Mouse (Mus musculus): ENCODE measurements around the gene Tas2r140. TPM values are rescaled to one million over a fixed set of nuclear protein-coding genes. Genes with fewer than 3 reads are reported as not detected.

The Tas2r140 gene
- not detected in 2 replicates for polyA plus RNA-seq (2012; rRNA removed)

DNA sequence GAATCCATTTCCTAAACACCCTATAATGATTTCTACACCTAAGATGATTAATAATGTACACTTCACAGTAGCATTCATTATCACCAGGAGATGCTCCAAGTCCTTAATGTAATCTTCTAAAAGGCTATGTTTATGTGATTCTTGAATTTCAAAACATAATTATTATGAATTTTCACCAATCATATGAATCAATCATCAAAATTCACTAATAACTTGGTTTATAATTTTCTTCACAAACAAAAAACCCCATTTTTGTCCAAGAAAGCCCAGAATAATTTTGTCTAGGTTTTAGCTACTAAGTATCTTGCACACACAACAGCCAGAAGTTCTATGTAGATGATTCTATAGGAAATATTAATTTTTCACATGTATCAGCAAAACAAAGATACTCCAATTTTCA, at the start of gene Tas2r140:
Gene Tas2r140 (minus strand): TSS at position 101 of the 400 bp plus-strand sequence.
- no peak for DNase-seq (ENCODE audit: low spot score)

DNA sequence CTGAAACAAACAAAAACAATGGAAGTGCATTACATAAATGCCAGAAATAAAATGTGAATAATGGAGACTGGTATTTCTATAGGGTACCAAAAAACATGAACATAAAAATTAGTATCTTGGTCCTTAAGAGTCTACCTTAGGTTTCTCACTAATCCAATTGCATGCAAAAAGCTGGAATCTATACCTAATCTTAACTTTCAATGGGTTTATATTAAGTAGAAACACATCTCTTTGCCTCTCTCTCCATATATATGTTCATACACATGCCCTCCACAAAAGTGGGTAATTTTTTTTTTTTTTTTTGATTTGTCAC, 48.9 kb upstream of the Tas2r140 start, which contains the start of gene Smim10l1:
Gene Smim10l1 (plus strand): TSS at position 301 of the 313 bp plus-strand sequence.
- no peak for DNase-seq (ENCODE audit: low spot score)

DNA sequence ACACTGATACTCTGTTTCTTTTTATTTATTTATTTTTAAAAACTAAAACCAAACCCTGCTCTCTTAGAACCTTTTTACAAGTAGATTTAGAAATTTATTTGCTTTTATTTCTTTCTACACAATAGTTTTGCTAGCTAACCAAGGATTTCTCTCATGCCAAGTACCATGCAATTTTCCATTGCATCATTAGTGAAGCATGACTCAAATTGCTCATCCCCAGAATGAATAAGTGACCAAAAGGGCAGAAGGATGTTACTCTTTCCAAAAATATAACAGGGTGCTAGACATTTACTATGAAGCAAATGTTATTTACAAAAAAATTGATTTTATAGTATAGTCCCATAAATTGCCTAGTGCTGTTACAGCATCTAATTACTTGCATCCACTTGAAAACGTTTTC, 46.8 kb upstream of the Tas2r140 start:
- DNase-seq (ENCODE audit: low spot score), result no peak

DNA sequence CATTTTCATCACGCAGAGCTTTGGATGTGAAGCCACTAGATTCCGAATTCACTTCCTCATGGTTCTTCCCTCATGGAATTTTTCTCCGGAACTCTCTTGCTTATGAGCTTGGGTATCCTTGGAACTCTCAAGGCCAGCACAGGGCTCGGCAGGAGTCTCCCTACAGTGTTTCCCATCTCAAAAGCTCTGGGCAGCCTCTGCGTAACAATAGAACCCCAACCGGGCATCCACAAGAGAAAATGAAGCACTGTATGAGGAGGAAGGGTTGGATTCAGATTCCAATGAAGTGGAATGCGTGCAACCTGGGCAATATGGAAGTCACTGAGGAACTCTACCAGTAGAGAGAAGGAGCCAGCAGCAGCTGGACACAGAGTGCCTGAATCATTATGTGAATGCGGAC, 36.6 kb upstream of the Tas2r140 start:
- no peak for DNase-seq (ENCODE audit: low spot score)

DNA sequence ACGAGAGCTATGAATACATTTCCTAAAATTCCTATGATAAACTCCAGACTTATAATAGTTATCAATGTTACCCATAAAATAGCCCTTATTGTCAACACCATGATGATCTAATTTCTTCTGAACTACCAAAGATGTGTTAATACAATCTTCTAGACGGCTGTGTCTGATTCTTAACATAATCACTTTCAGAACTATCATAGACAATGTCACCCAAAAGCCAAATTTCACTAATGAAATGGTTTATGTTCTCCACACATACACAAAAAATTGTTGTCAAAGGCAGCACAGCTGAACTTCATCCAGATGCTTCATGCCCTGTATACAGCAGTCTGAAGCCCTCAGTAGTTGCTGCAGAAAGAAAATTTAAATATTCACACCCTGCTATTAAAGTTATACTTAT, 18.6 kb downstream of the Tas2r140 start, which contains the start of gene Tas2r103:
Gene Tas2r103 (minus strand): TSS at position 101 of the 400 bp plus-strand sequence.
- DNase-seq (ENCODE audit: low spot score), result no peak

Other genes with a start within 250 kb of the Tas2r140 start
- not detected in 2 replicates for gene Tas2r123, start 208.7 kb downstream of the Tas2r140 start, polyA plus RNA-seq (2012; rRNA removed)
- not detected in 2 replicates for gene Tas2r116, start 200.4 kb downstream of the Tas2r140 start, polyA plus RNA-seq (2012; rRNA removed)
- not detected in 2 replicates for gene Tas2r110, start 187.8 kb downstream of the Tas2r140 start, polyA plus RNA-seq (2012; rRNA removed)
- gene Tas2r113, start 162.8 kb downstream of the Tas2r140 start, polyA plus RNA-seq (2012; rRNA removed), result not detected in 2 replicates
- not detected in 2 replicates for gene Tas2r125, start 146.2 kb downstream of the Tas2r140 start, polyA plus RNA-seq (2012; rRNA removed)
- not detected in 2 replicates for gene Tas2r129, start 104.7 kb downstream of the Tas2r140 start, polyA plus RNA-seq (2012; rRNA removed)
- gene Tas2r131, start 97.9 kb downstream of the Tas2r140 start, polyA plus RNA-seq (2012; rRNA removed), result not detected in 2 replicates
- not detected in 2 replicates for gene Tas2r109, start 74.9 kb downstream of the Tas2r140 start, polyA plus RNA-seq (2012; rRNA removed)
- not detected in 2 replicates for gene Tas2r103, start 18.7 kb downstream of the Tas2r140 start, polyA plus RNA-seq (2012; rRNA removed)
- gene Smim10l1, start 49.1 kb upstream of the Tas2r140 start, polyA plus RNA-seq (2012; rRNA removed), result 42.1 and 44.6 TPM in 2 replicates
- gene 5530400C23Rik, start 236.4 kb upstream of the Tas2r140 start, polyA plus RNA-seq (2012; rRNA removed), result not detected in 2 replicates

Measured in urinary bladder, adult 2 months (tissue).